8 mouse cellular contexts compared by ENCODE assay signal in genomic region chr6:134896570-134897436, GRCm38 (mm10). TPM values are rescaled to one million over a fixed set of nuclear protein-coding genes. Genes with fewer than 3 reads are reported as not detected.
A peak's percentile ranks its signal among the peaks of the same experiment; 100 is the strongest.
DNase-seq lines count a peak whose midpoint lies in the region; ATAC-seq and TF ChIP-seq lines count a peak whose summit lies in the region.

No protein-coding gene starts in this region.

- 21% methylated on average over 15 of the region's 15 CpGs for WGBS in spleen, adult 2 months
- WGBS in embryonic facial prominence, embryonic 15.5 days: 46% methylated on average over 15 of the region's 15 CpGs
- 40% methylated on average over 15 of the region's 15 CpGs for WGBS in intestine, embryonic 16.5 days
- WGBS in midbrain, postnatal 0 days: 52% methylated on average over 15 of the region's 15 CpGs

- peak overlapping the region; percentile 23 for H3K4me3 ChIP-seq in spleen, adult 2 months (ENCODE audit: extremely low read depth, insufficient read depth, insufficient read length)
- peak overlapping the region; percentile 69 for H3K4me3 ChIP-seq in embryonic facial prominence, embryonic 15.5 days (replicated peaks)
- H3K4me3 ChIP-seq in intestine, embryonic 16.5 days (ENCODE audit: low read length): peak overlapping the region; percentile 70
- peak overlapping the region; percentile 60 for H3K4me3 ChIP-seq in midbrain, postnatal 0 days (ENCODE audit: low read depth, low read length)

- H3K9ac ChIP-seq in embryonic facial prominence, embryonic 15.5 days: peak overlapping the region; percentile 85
- peak overlapping the region; percentile 94 for H3K9ac ChIP-seq in intestine, embryonic 16.5 days (ENCODE audit: low read depth, low read length)
- H3K9ac ChIP-seq in midbrain, postnatal 0 days (replicated peaks; ENCODE audit: low read length, poor library complexity, severe bottlenecking): peak overlapping the region; percentile 95

- TF ChIP-seq CTCF in spleen, adult 2 months (IDR thresholded peaks at IDR 0.05; ENCODE audit: extremely low read depth, insufficient read depth, insufficient read length, insufficient replicate concordance): no peak
- TF ChIP-seq CTCF in midbrain, postnatal 0 days (IDR thresholded peaks at IDR 0.05): no peak

- no peak for ATAC-seq in embryonic facial prominence, embryonic 15.5 days (ENCODE audit: insufficient number of reproducible peaks, low FRiP score, low TSS enrichment, low read depth)
- no peak for ATAC-seq in intestine, embryonic 16.5 days
- ATAC-seq in midbrain, postnatal 0 days (ENCODE audit: low FRiP score): no peak

- H3K9me3 ChIP-seq in embryonic facial prominence, embryonic 15.5 days (replicated peaks): no peaks in the 10 kb centered on the region
- no peaks in the 10 kb centered on the region for H3K9me3 ChIP-seq in intestine, embryonic 16.5 days (ENCODE audit: control insufficient read depth, low read length)
- no peaks in the 10 kb centered on the region for H3K9me3 ChIP-seq in midbrain, postnatal 0 days (ENCODE audit: low read length)

- no peak for DNase-seq in spleen, adult 2 months (ENCODE audit: low read depth in 1 of 2, low spot score in 2 of 2)
- DNase-seq in spleen, postnatal 36 days (ENCODE audit: low spot score in 2 of 2): no peak
- DNase-seq in midbrain, postnatal 0 days (ENCODE audit: low spot score): no peak
- no peak for DNase-seq in adipocyte (ENCODE audit: low spot score)
- no peak for DNase-seq in adrenal gland, postnatal 25 days
- DNase-seq in right cerebral cortex, postnatal 4 days: no peak

- H3K27ac ChIP-seq in spleen, adult 2 months (ENCODE audit: insufficient read depth, low read length): peak overlapping the region; percentile 99; the same call in 1 of the 2 replicates
- H3K27ac ChIP-seq in embryonic facial prominence, embryonic 15.5 days (replicated peaks): peak overlapping the region; percentile 100
- H3K27ac ChIP-seq in intestine, embryonic 16.5 days (ENCODE audit: low read length): no peak overlapping the region
- H3K27ac ChIP-seq in midbrain, postnatal 0 days (ENCODE audit: low read depth, low read length): no peak overlapping the region

- no peaks in the 10 kb centered on the region for H3K36me3 ChIP-seq in spleen, adult 2 months (ENCODE audit: control insufficient read depth, insufficient read depth, low read length)
- H3K36me3 ChIP-seq in embryonic facial prominence, embryonic 15.5 days: no peaks in the 10 kb centered on the region
- no peaks in the 10 kb centered on the region for H3K36me3 ChIP-seq in intestine, embryonic 16.5 days (ENCODE audit: control insufficient read depth, insufficient read depth, low read length)
- no peaks in the 10 kb centered on the region for H3K36me3 ChIP-seq in midbrain, postnatal 0 days (ENCODE audit: insufficient read depth, low read length)

- peak overlapping the region; percentile 71 for H3K4me2 ChIP-seq in embryonic facial prominence, embryonic 15.5 days (replicated peaks)
- H3K4me2 ChIP-seq in intestine, embryonic 16.5 days (ENCODE audit: low read depth, low read length): peak overlapping the region; percentile 71
- H3K4me2 ChIP-seq in midbrain, postnatal 0 days (ENCODE audit: low read depth, low read length, poor library complexity, severe bottlenecking): peak overlapping the region; percentile 67

- no peak for TF ChIP-seq POLR2A in spleen, adult 2 months (IDR thresholded peaks at IDR 0.05; ENCODE audit: low read depth, low read length)

- no peaks in the 10 kb centered on the region for H3K27me3 ChIP-seq in spleen, adult 2 months (ENCODE audit: control insufficient read depth, insufficient read depth, low read length)
- H3K27me3 ChIP-seq in embryonic facial prominence, embryonic 15.5 days: no peaks in the 10 kb centered on the region
- H3K27me3 ChIP-seq in intestine, embryonic 16.5 days (replicated peaks; ENCODE audit: control insufficient read depth, insufficient read depth, low read length): no peaks in the 10 kb centered on the region
- H3K27me3 ChIP-seq in midbrain, postnatal 0 days (ENCODE audit: insufficient read depth, low read length): no peaks in the 10 kb centered on the region

- H3K4me1 ChIP-seq in spleen, adult 2 months (ENCODE audit: control insufficient read depth, insufficient read depth, insufficient read length): peaks cover 5% of the 10 kb centered on the region; the same call in 1 of the 2 replicates
- peaks cover 8% of the 10 kb centered on the region for H3K4me1 ChIP-seq in embryonic facial prominence, embryonic 15.5 days
- peaks cover 4% of the 10 kb centered on the region for H3K4me1 ChIP-seq in intestine, embryonic 16.5 days (ENCODE audit: control insufficient read depth, insufficient read depth, low read length)
- H3K4me1 ChIP-seq in midbrain, postnatal 0 days (ENCODE audit: insufficient read depth, low read length): peaks cover 4% of the 10 kb centered on the region; the same call in 1 of the 2 replicates

RNA-seq across cellular contexts. Expression of gene Gpr19, which starts 1.6 kb away (rescaled TPM):
- polyA plus RNA-seq in spleen, adult 2 months (2012; rRNA removed): 6.4 and 7.0 TPM in 2 replicates
- 6.8 and 7.4 TPM in 2 replicates for polyA plus RNA-seq in embryonic facial prominence, embryonic 15.5 days (2015; fragmentation: Nextera tagmentation; extraction: Ambion mirVana)
- polyA plus RNA-seq in intestine, embryonic 16.5 days (2015; fragmentation: Nextera tagmentation; extraction: Ambion mirVana): 8.1 and 9.5 TPM in 2 replicates
- 32.1 and 34.2 TPM in 2 replicates for total RNA-seq in midbrain, postnatal 0 days (2014; rRNA removed)
- polyA plus RNA-seq in midbrain, postnatal 0 days (2015; fragmentation: Nextera tagmentation; extraction: Ambion mirVana): 38.5 and 41.6 TPM in 2 replicates
- 8.9 and 11.3 TPM in 2 replicates for total RNA-seq in adrenal gland, postnatal 25 days (2021)

RNA-seq across cellular contexts. Expression of gene Cdkn1b, which starts 23.4 kb away (rescaled TPM):
- 30.3 and 35.3 TPM in 2 replicates for polyA plus RNA-seq in spleen, adult 2 months (2012; rRNA removed)
- polyA plus RNA-seq in embryonic facial prominence, embryonic 15.5 days (2015; fragmentation: Nextera tagmentation; extraction: Ambion mirVana): 17.0 and 18.8 TPM in 2 replicates
- 10.6 and 12.4 TPM in 2 replicates for polyA plus RNA-seq in intestine, embryonic 16.5 days (2015; fragmentation: Nextera tagmentation; extraction: Ambion mirVana)
- total RNA-seq in midbrain, postnatal 0 days (2014; rRNA removed): 48.5 and 58.8 TPM in 2 replicates
- polyA plus RNA-seq in midbrain, postnatal 0 days (2015; fragmentation: Nextera tagmentation; extraction: Ambion mirVana): 23.9 and 25.6 TPM in 2 replicates
- 52.2 and 89.9 TPM in 2 replicates for total RNA-seq in adrenal gland, postnatal 25 days (2021)

Comparison
In these comparisons a context has a peak if more than half of its experiments do, and no peak if none do; other contexts are left out.
1. H3K27ac ChIP-seq: peak in spleen, adult 2 months (single experiment) and embryonic facial prominence, embryonic 15.5 days (single experiment); none in intestine, embryonic 16.5 days (single experiment) and midbrain, postnatal 0 days (single experiment).
2. Peak in every context shown above with its lines, with median percentiles within 50 percentile points of each other: H3K4me3 ChIP-seq, H3K4me2 ChIP-seq and H3K9ac ChIP-seq.